Mouse (Mus musculus) splenic B cell, adult 2 months (primary cell): Measurements from ENCODE around the gene Pbx2.

Source experiments
- DNase-seq: peaks from one replicate; pipeline ENCODE4 v3.0.0-alpha.2; 2011; ENCODE audit warnings: low read depth, low spot score
- H3K27me3 ChIP-seq: 2 replicates; pipeline ENCODE4 v1.6.1; 2012; ENCODE audit warnings: mild to moderate bottlenecking, low read length, moderate library complexity, mixed read lengths; ENCODE audit not compliant: control insufficient read depth, poor library complexity, insufficient read depth, severe bottlenecking
- H3K36me3 ChIP-seq: 2 replicates; pipeline ENCODE4 v1.6.1; 2012; ENCODE audit warnings: mild to moderate bottlenecking, low read length, moderate library complexity, mixed read lengths; ENCODE audit not compliant: control insufficient read depth, poor library complexity, insufficient read depth, severe bottlenecking

Gene Pbx2

GRCm38 (mm10) chr17:34564003-34564421 lies 27.1 kb upstream of the Pbx2 start, which contains the start of gene Notch4:
Gene Notch4, plus strand, starts transcription at chr17:34564268.
- H3K27me3 ChIP-seq: no peaks in the 10 kb centered on the region; the same call in 1 of the 2 replicates
- no peaks in the 10 kb centered on the region for H3K36me3 ChIP-seq
- DNase-seq: no peak

GRCm38 (mm10) chr17:34564796-34565195 lies 26.3 kb upstream of the Pbx2 start:
- H3K36me3 ChIP-seq: no peaks in the 10 kb centered on the region
- no peak for DNase-seq
- H3K27me3 ChIP-seq: no peaks in the 10 kb centered on the region; the same call in 1 of the 2 replicates

GRCm38 (mm10) chr17:34567311-34567710 lies 23.8 kb upstream of the Pbx2 start:
- Histone ChIP-seq H3K36me3 (no peaks in the 10 kb centered on the region), H3K27me3 (no peaks in the 10 kb centered on the region)
- DNase-seq: no peak

- Histone ChIP-seq H3K36me3 (no peaks in the 10 kb centered on the region), H3K27me3 (no peaks in the 10 kb centered on the region)
- no peak for DNase-seq
Observed at GRCm38 (mm10) chr17:34568421-34568820, 22.6 kb upstream of the Pbx2 start.

- Histone ChIP-seq H3K36me3 (no peaks in the 10 kb centered on the region), H3K27me3 (no peaks in the 10 kb centered on the region)
- no peak for DNase-seq
Observed at GRCm38 (mm10) chr17:34569919-34570318, 21.1 kb upstream of the Pbx2 start.

- Histone ChIP-seq H3K27me3 (no peaks in the 10 kb centered on the region), H3K36me3 (no peaks in the 10 kb centered on the region)
- DNase-seq: peak; percentile 53
Observed at GRCm38 (mm10) chr17:34571875-34572274, 19.2 kb upstream of the Pbx2 start.

GRCm38 (mm10) chr17:34572361-34572760 lies 18.7 kb upstream of the Pbx2 start:
- Histone ChIP-seq H3K27me3 (no peaks in the 10 kb centered on the region), H3K36me3 (no peaks in the 10 kb centered on the region)
- peak; percentile 10 for DNase-seq

GRCm38 (mm10) chr17:34576577-34576976 lies 14.5 kb upstream of the Pbx2 start:
- Histone ChIP-seq H3K36me3 (no peaks in the 10 kb centered on the region), H3K27me3 (no peaks in the 10 kb centered on the region)
- DNase-seq: no peak

GRCm38 (mm10) chr17:34578070-34578469 lies 13.0 kb upstream of the Pbx2 start:
- peak; percentile 83 for DNase-seq
- H3K27me3 ChIP-seq: no peaks in the 10 kb centered on the region
- no peaks in the 10 kb centered on the region for H3K36me3 ChIP-seq

GRCm38 (mm10) chr17:34582528-34582927 lies 8.5 kb upstream of the Pbx2 start:
- H3K36me3 ChIP-seq: no peaks in the 10 kb centered on the region
- H3K27me3 ChIP-seq: no peaks in the 10 kb centered on the region
- no peak for DNase-seq

GRCm38 (mm10) chr17:34583397-34583796 lies 7.7 kb upstream of the Pbx2 start:
- Histone ChIP-seq H3K36me3 (no peaks in the 10 kb centered on the region), H3K27me3 (no peaks in the 10 kb centered on the region)
- no peak for DNase-seq

- H3K36me3 ChIP-seq: no peaks in the 10 kb centered on the region
- H3K27me3 ChIP-seq: no peaks in the 10 kb centered on the region
- no peak for DNase-seq
Observed at GRCm38 (mm10) chr17:34583819-34584218, 7.2 kb upstream of the Pbx2 start.

GRCm38 (mm10) chr17:34585121-34585520 lies 5.9 kb upstream of the Pbx2 start:
- Histone ChIP-seq H3K27me3 (no peaks in the 10 kb centered on the region), H3K36me3 (no peaks in the 10 kb centered on the region)
- DNase-seq: no peak

- DNase-seq: no peak
- Histone ChIP-seq H3K36me3 (peaks cover 1% of the 10 kb centered on the region; the same call in 1 of the 2 replicates), H3K27me3 (0 out of 2 replicates have a peak, but pooled peaks cover under 1% of the 10 kb centered on the region)
Observed at GRCm38 (mm10) chr17:34585877-34586771, 4.9 kb upstream of the Pbx2 start.

- peak; percentile 69 for DNase-seq
- H3K36me3 ChIP-seq: peaks cover 2% of the 10 kb centered on the region; the same call in 1 of the 2 replicates
- H3K27me3 ChIP-seq: 0 out of 2 replicates have a peak, but pooled peaks cover 2% of the 10 kb centered on the region
Observed at GRCm38 (mm10) chr17:34586796-34587422, 4.2 kb upstream of the Pbx2 start.
